Mouse (Mus musculus) C2C12 (cell line): ENCODE data around the gene Sox11. TPM values are rescaled to one million over a fixed set of nuclear protein-coding genes. Genes with fewer than 3 reads are reported as not detected.

Source experiments
- H3K27me3 ChIP-seq: one replicate; pipeline ENCODE4 v1.6.1; 2011; ENCODE audit not compliant: control insufficient read depth, insufficient read depth, insufficient read length
- H3K36me3 ChIP-seq: one replicate; pipeline ENCODE4 v1.6.1; 2011; ENCODE audit not compliant: control insufficient read depth, insufficient read depth
- H3K4me3 ChIP-seq: one replicate; pipeline ENCODE4 v1.5.1; 2011; ENCODE audit warnings: mild to moderate bottlenecking, control low read depth; ENCODE audit not compliant: poor library complexity, insufficient read depth, severe bottlenecking
- H3K79me2 ChIP-seq: one replicate; pipeline ENCODE4 v1.6.1; 2011; ENCODE audit not compliant: control insufficient read depth, insufficient read depth
- H3K79me3 ChIP-seq: one replicate; pipeline ENCODE4 v1.6.1; 2011; ENCODE audit warnings: low read depth, control low read depth
- H3ac ChIP-seq: one replicate; pipeline ENCODE3; 2011; ENCODE audit warnings: low read depth; ENCODE audit not compliant: control insufficient read depth, insufficient read length
- CEBPB ChIP-seq: IDR thresholded peaks from one replicate; pipeline ENCODE4 v1.6.1; 2011; ENCODE audit warnings: low read depth, mild to moderate bottlenecking, control low read depth, moderate library complexity
- CTCF ChIP-seq: IDR thresholded peaks from one replicate; pipeline ENCODE4 v1.5.1; 2011; ENCODE audit not compliant: control insufficient read depth, insufficient read depth, insufficient read length
- FOSL1 ChIP-seq: IDR thresholded peaks from one replicate; pipeline ENCODE4 v1.8.0; 2011; ENCODE audit warnings: mild to moderate bottlenecking, low read length; ENCODE audit not compliant: poor library complexity, insufficient read depth, severe bottlenecking
- MAX ChIP-seq: IDR thresholded peaks from one replicate; pipeline ENCODE4 v1.6.1; 2011; ENCODE audit warnings: mild to moderate bottlenecking, control low read depth
- MYOD1 ChIP-seq: IDR thresholded peaks from one replicate; pipeline ENCODE4 v1.6.1; 2011; ENCODE audit warnings: low read depth; ENCODE audit not compliant: control insufficient read depth, insufficient read length
- MYOG ChIP-seq: IDR thresholded peaks from one replicate; pipeline ENCODE4 v1.6.1; 2011; ENCODE audit not compliant: control insufficient read depth, insufficient read length; ENCODE audit errors: extremely low read depth
- USF1 ChIP-seq: IDR thresholded peaks from one replicate; pipeline ENCODE4 v1.6.1; 2011; ENCODE audit warnings: low read depth, mild to moderate bottlenecking, control low read depth, moderate library complexity
- polyA plus RNA-seq: library from polyadenylated mRNA; unstranded; fragments of >200 nt; fragmentation: generic; extraction: Trizol; gene quantifications from one replicate; pipeline ENCODE4 v1.2.1, GENCODE M21; 2012; ENCODE audit warnings: missing spikeins

Sox11 gene
- polyA plus RNA-seq, 1 experiment, result 7.0 TPM

- Histone ChIP-seq H3ac (no peak overlapping the region), H3K4me3 (no peak overlapping the region), H3K36me3 (peaks cover 13% of the 10 kb centered on the region), H3K79me2 (peaks cover 35% of the 10 kb centered on the region), H3K27me3 (no peaks in the 10 kb centered on the region), H3K79me3 (peaks cover 24% of the 10 kb centered on the region)
- TF ChIP-seq CEBPB (no peak), MAX (no peak), MYOD1 (no peak), CTCF (no peak), MYOG (no peak), USF1 (no peak), FOSL1 (no peak)
Measured at GRCm38 (mm10) chr12:27333590-27333989, 8.8 kb downstream of the Sox11 start.

GRCm38 (mm10) chr12:27323423-27323822 lies 19.0 kb downstream of the Sox11 start:
- no peaks in the 10 kb centered on the region for H3K36me3 ChIP-seq
- TF ChIP-seq MAX (no peak), MYOD1 (no peak), CEBPB (no peak), CTCF (no peak), MYOG (no peak), USF1 (no peak), FOSL1 (no peak)
- no peak overlapping the region for H3ac ChIP-seq
- no peaks in the 10 kb centered on the region for H3K79me2 ChIP-seq
- H3K79me3 ChIP-seq, result no peaks in the 10 kb centered on the region
- H3K27me3 ChIP-seq, result no peaks in the 10 kb centered on the region
- H3K4me3 ChIP-seq, result no peak overlapping the region

- no peaks in the 10 kb centered on the region for H3K79me3 ChIP-seq
- H3K79me2 ChIP-seq, result no peaks in the 10 kb centered on the region
- no peak overlapping the region for H3ac ChIP-seq
- no peaks in the 10 kb centered on the region for H3K27me3 ChIP-seq
- H3K4me3 ChIP-seq, result no peak overlapping the region
- H3K36me3 ChIP-seq, result no peaks in the 10 kb centered on the region
- no peak for TF ChIP-seq FOSL1
- no peak for TF ChIP-seq MYOD1
- no peak for TF ChIP-seq CTCF
- no peak for TF ChIP-seq MYOG
- no peak for TF ChIP-seq CEBPB
- TF ChIP-seq MAX, result no peak
- no peak for TF ChIP-seq USF1
Measured at GRCm38 (mm10) chr12:27320705-27321104, 21.7 kb downstream of the Sox11 start.

- no peaks in the 10 kb centered on the region for H3K36me3 ChIP-seq
- no peak overlapping the region for H3ac ChIP-seq
- H3K4me3 ChIP-seq, result no peak overlapping the region
- no peaks in the 10 kb centered on the region for H3K27me3 ChIP-seq
- no peaks in the 10 kb centered on the region for H3K79me3 ChIP-seq
- TF ChIP-seq MAX (no peak), CEBPB (no peak), MYOG (no peak), MYOD1 (no peak), FOSL1 (no peak), CTCF (no peak), USF1 (no peak)
- no peaks in the 10 kb centered on the region for H3K79me2 ChIP-seq
Measured at GRCm38 (mm10) chr12:27312985-27313384, 29.4 kb downstream of the Sox11 start.

- TF ChIP-seq MYOD1 (no peak), FOSL1 (no peak), CEBPB (no peak), MAX (no peak), USF1 (no peak), MYOG (no peak), CTCF (no peak)
- Histone ChIP-seq H3K4me3 (no peak overlapping the region), H3K79me3 (no peaks in the 10 kb centered on the region), H3ac (no peak overlapping the region), H3K36me3 (no peaks in the 10 kb centered on the region), H3K27me3 (no peaks in the 10 kb centered on the region), H3K79me2 (no peaks in the 10 kb centered on the region)
Measured at GRCm38 (mm10) chr12:27311854-27312466, 30.4 kb downstream of the Sox11 start.

- Histone ChIP-seq H3K36me3 (no peaks in the 10 kb centered on the region), H3K79me2 (no peaks in the 10 kb centered on the region), H3K27me3 (no peaks in the 10 kb centered on the region), H3K79me3 (no peaks in the 10 kb centered on the region), H3K4me3 (no peak overlapping the region), H3ac (no peak overlapping the region)
- no peak for TF ChIP-seq MYOD1
- TF ChIP-seq MYOG, result no peak
- TF ChIP-seq MAX, result no peak
- no peak for TF ChIP-seq CTCF
- TF ChIP-seq FOSL1, result no peak
- TF ChIP-seq CEBPB, result no peak
- no peak for TF ChIP-seq USF1
Measured at GRCm38 (mm10) chr12:27311316-27311832, 31.0 kb downstream of the Sox11 start.
